Mouse (Mus musculus) myocyte (in vitro differentiated cells): ENCODE data around the gene A830031A19Rik.

Experiments
- CEBPB ChIP-seq: IDR thresholded peaks from 2 replicates; pipeline ENCODE4 v1.6.1; 2011; ENCODE audit warnings: mild to moderate bottlenecking, moderate library complexity; ENCODE audit not compliant: poor library complexity, insufficient read depth, severe bottlenecking
- E2F4 ChIP-seq: IDR thresholded peaks from one replicate; pipeline ENCODE4 v1.6.1; 2011; ENCODE audit warnings: mild to moderate bottlenecking, control low read depth, moderate library complexity; ENCODE audit not compliant: insufficient read depth
- MAX ChIP-seq: IDR thresholded peaks from one replicate; pipeline ENCODE4 v1.6.1; 2011; ENCODE audit warnings: low read depth, mild to moderate bottlenecking, control low read depth
- MYOD1 ChIP-seq, 3 experiments: IDR thresholded peaks; one replicate each; pipeline ENCODE4 v1.6.1; 2011; ENCODE audit warnings: control low read depth in 2 of 3, low read depth in 2 of 3, mild to moderate bottlenecking in 2 of 3, moderate library complexity in 1 of 3; ENCODE audit not compliant: insufficient read length in 2 of 3, control insufficient read depth in 1 of 3
- POLR2A ChIP-seq: IDR thresholded peaks from one replicate; pipeline ENCODE4 v1.6.1; 2011; ENCODE audit warnings: low read depth, mild to moderate bottlenecking, control low read depth, moderate library complexity; ENCODE audit not compliant: insufficient read length
- SRF ChIP-seq: IDR thresholded peaks from one replicate; pipeline ENCODE4 v1.6.1; 2011; ENCODE audit warnings: low read depth; ENCODE audit not compliant: control insufficient read depth, insufficient read length
- TCF12 ChIP-seq: IDR thresholded peaks from one replicate; pipeline ENCODE4 v1.6.1; 2011; ENCODE audit warnings: mild to moderate bottlenecking, control low read depth; ENCODE audit not compliant: poor library complexity, insufficient read depth, severe bottlenecking
- TCF3 ChIP-seq: IDR thresholded peaks from one replicate; pipeline ENCODE4 v1.6.1; 2011; ENCODE audit warnings: low read depth, control low read depth; ENCODE audit not compliant: insufficient read length
- USF1 ChIP-seq: IDR thresholded peaks from one replicate; pipeline ENCODE4 v1.6.1; 2011; ENCODE audit warnings: low read depth, mild to moderate bottlenecking, control low read depth, moderate library complexity

- TF ChIP-seq TCF12 = no peak
- TF ChIP-seq MAX = no peak
- TF ChIP-seq CEBPB = no peak
- no peak for TF ChIP-seq SRF
- no peak for TF ChIP-seq POLR2A
- TF ChIP-seq E2F4 = no peak
- TF ChIP-seq MYOD1 (IDR thresholded peaks at IDR 0.05; ENCODE audit: control insufficient read depth in 1 of 3, insufficient read length in 2 of 3, low read depth in 2 of 3) = no peak
- TF ChIP-seq USF1 = no peak
- no peak for TF ChIP-seq TCF3
Measured at GRCm38 (mm10) chr11:24094086-24094487, 19.2 kb upstream of the A830031A19Rik start.
